Mouse (Mus musculus) limb, embryonic 14.5 days (tissue): ENCODE data around the gene Lrmp. TPM values are rescaled to one million over a fixed set of nuclear protein-coding genes. Genes with fewer than 3 reads are reported as not detected.

Source experiments
- ATAC-seq: fragments of 200-750 bp; cut with Nextera tagmentation; 2 replicates; pipeline ENCODE4 v1.8.0; 2017; ENCODE audit warnings: low read depth, moderate number of reproducible peaks, moderate TSS enrichment; ENCODE audit not compliant: low FRiP score
- DNase-seq: peaks from one replicate; pipeline ENCODE4 v3.0.0-alpha.2; 2015; ENCODE audit warnings: low spot score
- H3K27ac ChIP-seq: fragments of 300-500 bp; sonication (generic); replicated peaks from 2 replicates; pipeline ENCODE4 v1.5.1; 2014; ENCODE audit warnings: low read depth, mild to moderate bottlenecking, low read length, moderate library complexity, mixed read lengths
- H3K27me3 ChIP-seq: fragments of 300-500 bp; sonication (generic); 2 replicates; pipeline ENCODE4 v1.6.1; 2014; ENCODE audit warnings: low read length, mixed read lengths; ENCODE audit not compliant: control insufficient read depth, insufficient read depth
- H3K36me3 ChIP-seq: fragments of 300-500 bp; sonication (generic); 2 replicates; pipeline ENCODE4 v1.6.1; 2014; ENCODE audit warnings: mild to moderate bottlenecking, low read length, moderate library complexity, mixed read lengths; ENCODE audit not compliant: control insufficient read depth, insufficient read depth
- H3K4me1 ChIP-seq: fragments of 300-500 bp; sonication (generic); 2 replicates; pipeline ENCODE4 v1.6.1; 2014; ENCODE audit warnings: antibody characterized with exemption, low read length, mixed read lengths; ENCODE audit not compliant: control insufficient read depth, insufficient read depth
- H3K4me2 ChIP-seq: fragments of 300-500 bp; sonication (generic); replicated peaks from 2 replicates; pipeline ENCODE4 v1.6.1; 2014; ENCODE audit warnings: low read depth, mild to moderate bottlenecking, low read length, moderate library complexity; ENCODE audit not compliant: severe bottlenecking
- H3K4me3 ChIP-seq: fragments of 300-500 bp; sonication (generic); replicated peaks from 2 replicates; pipeline ENCODE4 v1.5.1; 2014; ENCODE audit warnings: low read length
- H3K9ac ChIP-seq: fragments of 300-500 bp; sonication (generic); 2 replicates; pipeline ENCODE4 v1.6.1; 2014; ENCODE audit warnings: mild to moderate bottlenecking, low read depth, low read length, moderate library complexity; ENCODE audit not compliant: severe bottlenecking
- H3K9me3 ChIP-seq: fragments of 300-500 bp; sonication (generic); 2 replicates; pipeline ENCODE4 v1.6.1; 2016; ENCODE audit warnings: low read length; ENCODE audit not compliant: control insufficient read depth
- POLR2A ChIP-seq: fragments of 200-500 bp; IDR thresholded peaks from 2 replicates; pipeline ENCODE4 v1.8.0; 2012; ENCODE audit warnings: inconsistent platforms, mild to moderate bottlenecking, moderate library complexity, borderline replicate concordance; ENCODE audit not compliant: insufficient read depth, insufficient read length; ENCODE audit errors: extremely low read depth
- WGBS: fragments of 180-500 bp; shearing (Covaris S2); extraction: QIAGEN DNeasy Blood & Tissue Kit; methylation state at CpG from one replicate; pipeline ENCODE4 v1.1.7; 2014; 5-methylcytosine and 5-hydroxymethylcytosine counted together
- polyA plus RNA-seq, 2 experiments: library from polyadenylated mRNA; depleted of rRNA in 1 of 2; stranded (reverse) in 1 of 2; unstranded in 1 of 2; fragments of >200 nt; fragmentation: Nextera tagmentation in 1 of 2; extraction: Ambion mirVana in 1 of 2; gene quantifications; 2 replicates each; pipeline versions ENCODE4 v1.2.1 to v1.2.3; 2012 to 2014

Gene Lrmp
- polyA plus RNA-seq, 2 experiments = 4.3 to 5.5 TPM

DNA sequence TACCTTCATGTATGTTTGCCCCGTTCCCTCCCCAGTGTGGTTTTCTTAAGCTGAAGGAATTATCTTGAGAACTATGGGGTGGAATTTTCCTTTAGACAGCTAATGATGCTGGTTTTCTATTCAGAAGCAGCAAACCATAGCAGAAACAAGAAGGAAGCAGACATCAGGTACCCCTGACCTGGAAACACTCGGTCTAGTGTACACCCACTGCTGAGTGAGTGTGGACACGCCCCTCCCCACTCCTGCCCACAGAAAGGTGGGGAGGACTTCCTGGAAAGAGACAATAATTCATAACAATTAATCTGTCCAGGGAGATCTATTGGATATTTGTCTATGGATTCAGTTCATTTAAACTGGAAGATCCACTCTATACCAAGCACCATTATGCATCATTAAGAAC, 19.8 kb downstream of the Lrmp start:
- 80% methylated on average over 3 of the region's 3 CpGs for WGBS
- Histone ChIP-seq H3K27ac (no peak overlapping the region), H3K4me2 (no peak overlapping the region), H3K4me3 (no peak overlapping the region), H3K4me1 (no peaks in the 10 kb centered on the region; the same call in 1 of the 2 replicates), H3K9ac (no peak overlapping the region), H3K9me3 (no peaks in the 10 kb centered on the region), H3K36me3 (no peaks in the 10 kb centered on the region), H3K27me3 (no peaks in the 10 kb centered on the region)
- no peak for ATAC-seq
- TF ChIP-seq POLR2A = no peak
- no peak for DNase-seq

DNA sequence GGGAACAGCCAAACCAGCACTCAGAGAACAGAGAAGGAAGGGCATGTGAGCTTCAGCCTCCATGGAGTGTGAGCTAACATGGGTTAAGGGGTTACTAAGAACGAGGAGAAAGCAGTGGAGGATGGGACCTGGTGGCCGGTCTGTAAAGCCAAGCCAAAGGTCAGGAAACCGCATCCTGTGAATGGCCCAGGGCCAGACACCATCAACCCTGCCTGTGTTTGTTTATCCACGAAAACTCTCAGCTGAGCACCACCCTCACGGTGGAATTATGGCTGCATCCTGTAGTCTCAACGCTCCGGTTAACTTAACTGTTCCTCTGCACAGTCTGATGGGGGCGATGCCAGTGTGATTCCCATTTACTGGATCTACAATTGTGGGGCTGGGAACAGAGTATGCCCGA, 20.4 kb downstream of the Lrmp start:
- H3K4me1 ChIP-seq = no peaks in the 10 kb centered on the region; the same call in 1 of the 2 replicates
- no peak for ATAC-seq
- H3K9ac ChIP-seq = no peak overlapping the region
- H3K4me2 ChIP-seq = no peak overlapping the region
- H3K4me3 ChIP-seq = no peak overlapping the region
- TF ChIP-seq POLR2A = no peak
- no peak for DNase-seq
- WGBS = 65% methylated on average over 9 of the region's 9 CpGs
- H3K36me3 ChIP-seq = no peaks in the 10 kb centered on the region
- no peaks in the 10 kb centered on the region for H3K9me3 ChIP-seq
- no peaks in the 10 kb centered on the region for H3K27me3 ChIP-seq
- no peak overlapping the region for H3K27ac ChIP-seq

DNA sequence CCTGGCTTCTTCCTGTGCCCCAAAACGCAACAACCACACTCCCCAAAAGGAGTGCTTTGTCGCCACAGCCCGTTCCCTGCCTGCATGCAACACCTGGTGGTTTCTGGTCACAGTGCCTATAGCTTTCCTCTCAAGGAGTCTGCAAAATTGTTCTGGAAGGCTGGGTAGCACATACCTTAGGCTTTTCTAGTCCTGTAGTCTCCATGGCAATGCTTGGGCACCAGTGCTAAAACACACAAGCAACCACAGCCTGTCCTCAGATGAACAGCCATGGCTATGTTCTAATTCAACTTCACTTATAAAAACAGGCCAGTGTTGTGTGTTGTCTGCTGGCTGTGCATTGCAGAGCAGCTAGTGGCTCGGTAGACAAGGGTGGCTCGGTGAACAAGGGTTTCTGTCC, 21.4 kb downstream of the Lrmp start:
- Histone ChIP-seq H3K9me3 (no peaks in the 10 kb centered on the region), H3K9ac (no peak overlapping the region), H3K36me3 (no peaks in the 10 kb centered on the region), H3K4me1 (no peaks in the 10 kb centered on the region; the same call in 1 of the 2 replicates), H3K27me3 (no peaks in the 10 kb centered on the region), H3K4me3 (no peak overlapping the region), H3K4me2 (no peak overlapping the region), H3K27ac (no peak overlapping the region)
- ATAC-seq = no peak
- 79% methylated on average over 5 of the region's 5 CpGs for WGBS
- no peak for DNase-seq
- no peak for TF ChIP-seq POLR2A

DNA sequence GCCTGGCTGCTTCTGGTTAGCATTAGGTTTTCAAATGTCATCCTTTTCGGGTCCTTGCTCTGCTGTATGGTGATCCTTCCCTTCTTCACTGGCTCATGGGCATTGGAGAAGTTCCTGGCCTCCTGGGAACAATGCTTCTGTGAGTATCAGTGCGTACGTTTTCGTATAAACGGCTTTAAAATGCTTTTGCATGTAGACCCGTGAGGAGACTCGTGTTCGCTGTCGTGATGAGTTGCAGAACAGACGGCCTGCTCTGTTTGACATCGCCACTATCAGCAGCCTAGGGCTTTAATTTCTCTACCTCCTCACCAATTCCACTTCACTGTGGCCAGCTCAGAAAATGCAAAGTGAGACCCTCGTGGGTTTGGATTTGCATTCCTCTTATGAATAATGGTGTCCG, 23.8 kb downstream of the Lrmp start:
- Histone ChIP-seq H3K36me3 (no peaks in the 10 kb centered on the region), H3K4me2 (no peak overlapping the region), H3K27me3 (no peaks in the 10 kb centered on the region), H3K9me3 (no peaks in the 10 kb centered on the region), H3K4me3 (no peak overlapping the region), H3K27ac (no peak overlapping the region), H3K9ac (no peak overlapping the region), H3K4me1 (no peaks in the 10 kb centered on the region; the same call in 1 of the 2 replicates)
- WGBS = 84% methylated on average over 13 of the region's 13 CpGs
- no peak for TF ChIP-seq POLR2A
- DNase-seq (no peak), ATAC-seq (no peak)

DNA sequence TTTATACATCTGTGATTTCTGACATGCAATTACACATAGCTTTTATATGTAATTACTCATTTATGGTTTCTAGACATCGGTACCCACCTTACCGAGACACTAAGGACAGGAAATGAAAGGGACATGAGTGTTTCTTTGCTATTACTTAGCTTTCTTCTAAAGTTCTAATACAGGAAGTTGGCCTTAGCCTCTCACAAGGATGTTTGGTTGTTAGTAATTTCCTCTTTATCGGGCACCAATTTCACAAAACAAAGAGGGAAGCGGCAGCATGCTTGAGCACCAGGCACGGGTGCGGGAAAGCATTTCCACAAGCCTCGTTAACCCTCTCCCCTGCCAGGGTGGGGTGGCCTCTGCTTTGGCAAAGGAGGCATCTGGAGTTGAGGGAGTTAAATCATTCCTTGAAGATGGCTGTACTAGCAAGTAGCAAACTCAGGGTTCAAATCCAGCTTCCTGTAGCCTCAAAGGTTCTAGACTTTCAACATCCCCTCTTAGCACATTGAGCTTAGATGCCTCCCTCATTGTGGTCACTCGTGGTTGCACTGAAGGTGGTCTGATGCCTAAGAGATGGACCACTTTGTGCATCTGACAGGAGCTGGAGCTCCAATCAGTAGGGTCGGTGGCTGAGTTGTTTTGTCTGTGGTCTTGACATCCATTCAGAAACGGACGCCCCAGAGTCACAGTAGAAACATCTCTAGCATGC, 24.5 kb downstream of the Lrmp start:
- no peaks in the 10 kb centered on the region; the same call in 1 of the 2 replicates for H3K4me1 ChIP-seq
- TF ChIP-seq POLR2A = no peak
- H3K27ac ChIP-seq = no peak overlapping the region
- ATAC-seq (no peak), DNase-seq (no peak)
- WGBS = 70% methylated on average over 11 of the region's 11 CpGs
- no peak overlapping the region for H3K4me2 ChIP-seq
- H3K4me3 ChIP-seq = no peak overlapping the region
- H3K36me3 ChIP-seq = no peaks in the 10 kb centered on the region
- H3K9me3 ChIP-seq = no peaks in the 10 kb centered on the region
- no peak overlapping the region for H3K9ac ChIP-seq
- no peaks in the 10 kb centered on the region for H3K27me3 ChIP-seq

DNA sequence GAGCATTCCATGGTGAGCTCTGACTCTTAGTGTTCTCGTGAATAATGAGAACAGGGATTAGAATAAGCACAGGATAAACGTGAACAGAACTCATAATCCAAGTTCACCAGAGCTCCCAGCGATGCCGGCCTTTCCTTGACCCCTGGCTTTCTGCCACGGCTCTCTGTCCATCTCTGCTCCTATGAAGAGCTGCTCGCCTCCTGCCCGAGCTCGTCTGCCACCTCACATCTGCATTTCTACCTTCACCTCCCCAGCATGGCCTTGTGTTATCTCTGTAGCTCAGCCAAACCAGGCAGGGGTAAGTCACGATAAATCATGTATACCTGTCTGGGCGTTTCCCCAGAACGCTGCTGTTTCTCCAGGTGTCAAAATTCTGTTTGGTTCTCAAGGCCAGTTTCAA, 25.3 kb downstream of the Lrmp start:
- no peak overlapping the region for H3K27ac ChIP-seq
- DNase-seq = no peak
- no peak overlapping the region for H3K4me2 ChIP-seq
- H3K4me1 ChIP-seq = no peaks in the 10 kb centered on the region; the same call in 1 of the 2 replicates
- no peak for TF ChIP-seq POLR2A
- H3K9ac ChIP-seq = no peak overlapping the region
- H3K27me3 ChIP-seq = no peaks in the 10 kb centered on the region
- H3K9me3 ChIP-seq = no peaks in the 10 kb centered on the region
- no peak for ATAC-seq
- H3K4me3 ChIP-seq = no peak overlapping the region
- H3K36me3 ChIP-seq = no peaks in the 10 kb centered on the region
- 58% methylated on average over 11 of the region's 11 CpGs for WGBS
